Mouse (Mus musculus): ENCODE results near the gene Mrpl38. TPM values are rescaled to one million over a fixed set of nuclear protein-coding genes. Genes with fewer than 3 reads are reported as not detected.
A peak's percentile ranks its signal among the peaks of the same experiment; 100 is the strongest.
"Not testable (repeated sequence)": the region's sequence is repeated elsewhere in the genome, so short reads cannot be mapped to it uniquely, and the experiment has no call there.

Mrpl38 gene
- polyA plus RNA-seq, 1 experiment from 2014 or later, result 65.0 TPM

GRCm38 (mm10) chr11:116096213-116097108 is 42.2 kb downstream of the Mrpl38 start:
- DNase-seq (ENCODE audit: low spot score), result no peak

- DNase-seq (ENCODE audit: low spot score), result no peak
Observed at GRCm38 (mm10) chr11:116095573-116095972, 43.1 kb downstream of the Mrpl38 start.

DNA sequence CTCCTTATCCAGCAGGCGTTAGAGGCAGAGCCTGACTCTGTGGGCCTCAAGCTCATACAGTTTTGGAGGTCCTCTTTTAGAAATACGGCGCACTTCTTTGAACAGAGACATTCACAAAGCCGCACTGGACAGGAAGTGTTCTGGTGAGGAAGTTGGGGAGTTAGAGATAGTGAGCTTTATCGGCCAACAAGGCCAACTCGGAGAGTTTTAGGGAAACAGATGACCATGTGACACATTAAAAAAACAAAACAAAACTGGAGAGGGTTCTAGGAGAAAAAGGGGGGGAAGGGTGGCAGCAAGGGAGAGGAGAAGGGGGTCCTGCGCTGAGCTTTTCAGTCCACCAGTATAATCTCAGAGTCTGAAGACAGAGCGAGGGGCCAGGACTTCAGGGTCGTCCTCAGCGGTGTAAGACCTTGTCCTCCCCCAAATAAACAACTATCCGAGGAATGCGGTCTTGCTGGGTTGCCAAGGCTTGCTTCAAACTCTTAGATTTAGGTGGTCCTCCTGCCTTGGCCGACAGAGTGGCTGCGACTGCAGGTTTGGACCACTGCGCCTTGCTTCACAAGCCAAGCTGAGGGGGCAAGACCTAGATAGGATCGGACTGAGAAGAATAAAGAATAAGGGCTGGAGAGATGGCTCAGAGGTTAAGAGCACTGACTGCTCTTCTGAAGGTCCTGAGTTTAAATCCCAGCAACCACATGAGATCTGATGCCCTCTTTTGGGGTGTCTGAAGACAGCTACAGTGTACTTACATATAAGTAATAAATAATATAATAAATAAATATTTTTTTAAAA is 44.7 kb downstream of the Mrpl38 start:
- no peak for DNase-seq (ENCODE audit: low spot score)

- DNase-seq (ENCODE audit: low spot score), result not testable (repeated sequence)
Observed at GRCm38 (mm10) chr11:116092959-116093358, 45.7 kb downstream of the Mrpl38 start.

- DNase-seq (ENCODE audit: low spot score), result no peak
Observed at GRCm38 (mm10) chr11:116091591-116091990, 47.1 kb downstream of the Mrpl38 start.

GRCm38 (mm10) chr11:116089545-116089944 is 49.1 kb downstream of the Mrpl38 start:
- DNase-seq (ENCODE audit: low spot score), result no peak

- DNase-seq (ENCODE audit: low spot score), result no peak
Observed at GRCm38 (mm10) chr11:116088741-116089394, 49.8 kb downstream of the Mrpl38 start.

GRCm38 (mm10) chr11:116088188-116088587 is 50.5 kb downstream of the Mrpl38 start:
- DNase-seq (ENCODE audit: low spot score), result no peak

- peak; percentile 90 for DNase-seq (ENCODE audit: low spot score)
Observed at GRCm38 (mm10) chr11:116087194-116088130, 51.2 kb downstream of the Mrpl38 start.

GRCm38 (mm10) chr11:116086258-116087193 is 52.1 kb downstream of the Mrpl38 start, which contains the start of gene Wbp2:
Wbp2 (minus strand) TSS chr11:116086995.
- DNase-seq (ENCODE audit: low spot score), result peak; percentile 99

DNA sequence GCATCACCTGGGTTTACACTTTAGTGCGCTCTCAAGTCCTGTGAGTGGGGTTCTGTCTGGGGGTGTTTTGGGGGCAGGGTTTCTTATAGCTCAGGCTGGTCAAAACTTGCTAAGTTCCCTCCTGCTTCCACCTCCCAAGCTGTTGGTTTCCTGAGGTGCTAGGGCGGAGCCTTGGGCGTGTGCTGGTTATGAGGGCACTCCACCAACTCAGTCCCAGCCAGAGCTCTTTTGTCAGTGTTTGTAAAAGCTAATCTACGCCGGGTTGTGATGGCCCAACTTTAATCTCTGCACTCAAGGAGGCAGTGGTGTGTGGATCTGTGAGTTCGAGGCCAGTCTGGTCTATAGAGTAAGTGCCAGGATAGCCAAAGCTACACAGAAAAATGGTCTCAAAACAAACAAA is 54.5 kb downstream of the Mrpl38 start:
- DNase-seq (ENCODE audit: low spot score), result no peak

DNA sequence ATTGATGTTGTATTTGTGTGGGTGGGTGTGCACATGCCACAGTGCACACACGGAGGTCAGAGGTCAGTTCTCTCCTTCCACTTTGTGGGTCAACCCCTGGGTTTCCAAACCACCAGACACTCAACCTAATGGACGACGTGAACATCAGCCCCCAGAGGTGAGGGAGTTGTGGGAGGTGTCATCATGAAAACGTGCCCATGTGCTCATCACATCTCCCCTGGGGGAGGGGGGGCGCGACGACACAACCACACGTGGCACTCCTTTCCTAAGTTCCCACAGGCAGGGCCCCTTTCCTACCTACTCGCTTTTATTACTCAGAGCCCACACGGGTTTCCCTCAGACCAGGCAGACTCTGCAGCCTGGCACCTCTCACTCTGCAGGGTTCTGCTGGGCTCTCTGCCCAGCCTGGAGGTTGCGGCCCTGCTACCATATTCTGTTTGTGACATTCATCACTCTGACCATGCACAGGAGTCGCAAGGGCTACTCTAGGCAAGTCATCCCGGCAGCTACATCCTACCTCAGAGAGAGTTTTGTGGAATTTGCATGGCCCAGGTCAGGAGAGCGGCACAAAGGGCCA is 55.5 kb downstream of the Mrpl38 start:
- DNase-seq (ENCODE audit: low spot score), result no peak

Other genes with a start within 250 kb of the Mrpl38 start
- gene Smim5, start 238.9 kb downstream of the Mrpl38 start, polyA plus RNA-seq (2015; fragmentation: Nextera tagmentation; extraction: Ambion mirVana), result 35.4 and 39.8 TPM in 2 replicates
- gene Smim6, start 226.9 kb downstream of the Mrpl38 start, polyA plus RNA-seq (2015; fragmentation: Nextera tagmentation; extraction: Ambion mirVana), result 3.8 and 4.8 TPM in 2 replicates
- 47.2 and 48.8 TPM in 2 replicates for gene Sap30bp, start 205.6 kb downstream of the Mrpl38 start, polyA plus RNA-seq (2015; fragmentation: Nextera tagmentation; extraction: Ambion mirVana)
- gene Recql5, start 205.4 kb downstream of the Mrpl38 start, polyA plus RNA-seq (2015; fragmentation: Nextera tagmentation; extraction: Ambion mirVana), result 16.8 and 18.9 TPM in 2 replicates
- 7.8 TPM in 2 replicates for gene Itgb4, start 164.2 kb downstream of the Mrpl38 start, polyA plus RNA-seq (2015; fragmentation: Nextera tagmentation; extraction: Ambion mirVana)
- 182 and 188 TPM in 2 replicates for gene Galk1, start 126.1 kb downstream of the Mrpl38 start, polyA plus RNA-seq (2015; fragmentation: Nextera tagmentation; extraction: Ambion mirVana)
- 2,823 and 2,911 TPM in 2 replicates for gene H3f3b, start 110.9 kb downstream of the Mrpl38 start, polyA plus RNA-seq (2015; fragmentation: Nextera tagmentation; extraction: Ambion mirVana)
- gene Unk, start 108.5 kb downstream of the Mrpl38 start, polyA plus RNA-seq (2015; fragmentation: Nextera tagmentation; extraction: Ambion mirVana), result 20.5 and 22.9 TPM in 2 replicates
- 32.4 and 34.7 TPM in 2 replicates for gene Unc13d, start 60.9 kb downstream of the Mrpl38 start, polyA plus RNA-seq (2015; fragmentation: Nextera tagmentation; extraction: Ambion mirVana)
- 75.1 and 97.4 TPM in 2 replicates for gene Wbp2, start 51.9 kb downstream of the Mrpl38 start, polyA plus RNA-seq (2015; fragmentation: Nextera tagmentation; extraction: Ambion mirVana)
- gene Trim47, start 11.7 kb downstream of the Mrpl38 start, polyA plus RNA-seq (2015; fragmentation: Nextera tagmentation; extraction: Ambion mirVana), result 10.8 and 10.9 TPM in 2 replicates
- 2.6 and 3.1 TPM in 2 replicates for gene Trim65, start 7.7 kb downstream of the Mrpl38 start, polyA plus RNA-seq (2015; fragmentation: Nextera tagmentation; extraction: Ambion mirVana)
- 12.0 and 13.1 TPM in 2 replicates for gene Fbf1, start 29.3 kb upstream of the Mrpl38 start, polyA plus RNA-seq (2015; fragmentation: Nextera tagmentation; extraction: Ambion mirVana)
- 127 and 134 TPM in 2 replicates for gene Ten1, start 60.0 kb upstream of the Mrpl38 start, polyA plus RNA-seq (2015; fragmentation: Nextera tagmentation; extraction: Ambion mirVana)
- 20.0 and 20.7 TPM in 2 replicates for gene Acox1, start 60.2 kb upstream of the Mrpl38 start, polyA plus RNA-seq (2015; fragmentation: Nextera tagmentation; extraction: Ambion mirVana)
- 1.5 and 2.0 TPM in 2 replicates for gene Evpl, start 99.2 kb upstream of the Mrpl38 start, polyA plus RNA-seq (2015; fragmentation: Nextera tagmentation; extraction: Ambion mirVana)
- gene Srp68, start 135.3 kb upstream of the Mrpl38 start, polyA plus RNA-seq (2015; fragmentation: Nextera tagmentation; extraction: Ambion mirVana), result 86.4 and 89.0 TPM in 2 replicates
- gene Galr2, start 142.1 kb upstream of the Mrpl38 start, polyA plus RNA-seq (2015; fragmentation: Nextera tagmentation; extraction: Ambion mirVana), result 0.49 and 0.59 TPM in 2 replicates
- gene Exoc7, start 168.4 kb upstream of the Mrpl38 start, polyA plus RNA-seq (2015; fragmentation: Nextera tagmentation; extraction: Ambion mirVana), result 73.0 and 74.5 TPM in 2 replicates
- 1.3 and 1.5 TPM in 2 replicates for gene Foxj1, start 196.5 kb upstream of the Mrpl38 start, polyA plus RNA-seq (2015; fragmentation: Nextera tagmentation; extraction: Ambion mirVana)